ENCODE assay signal across 8 mouse cellular contexts in genomic region chrX:53642980-53643961, GRCm38 (mm10). TPM values are rescaled to one million over a fixed set of nuclear protein-coding genes. Genes with fewer than 3 reads are reported as not detected.
DNase-seq lines count a peak whose midpoint lies in the region; ATAC-seq and TF ChIP-seq lines count a peak whose summit lies in the region.
"Not testable (repeated sequence)": the region's sequence is repeated elsewhere in the genome, so short reads cannot be mapped to it uniquely, and the experiment has no call there.

Gene Rtl8a, minus strand, starts transcription at chrX:53643682.

- 9% methylated on average over 12 of the region's 50 CpGs for WGBS in heart, embryonic 13.5 days
- WGBS in kidney, postnatal 0 days: 33% methylated on average over 12 of the region's 50 CpGs
- WGBS in liver, adult 2 months: under 1% methylated on average over 12 of the region's 50 CpGs

- peak within 1 kb of the TSS; percentile 89 for H3K27ac ChIP-seq in brown adipose tissue, adult 24 weeks (replicated peaks; ENCODE audit: low read depth, low read length)
- H3K27ac ChIP-seq in heart, embryonic 13.5 days (replicated peaks): peak within 1 kb of the TSS; percentile 78
- 0 out of 2 replicates have a peak within 1 kb of the TSS, but pooled peaks have one; percentile 19 for H3K27ac ChIP-seq in kidney, postnatal 0 days
- not testable (repeated sequence) for H3K27ac ChIP-seq in liver, adult 2 months (replicated peaks; ENCODE audit: insufficient read depth, low read depth, low read length)

- peak; percentile 79 for ATAC-seq in heart, embryonic 13.5 days (ENCODE audit: extremely low read depth, insufficient number of reproducible peaks, low FRiP score, low TSS enrichment)
- peak; percentile 96 for ATAC-seq in kidney, postnatal 0 days (replicated peaks; ENCODE audit: low FRiP score, low read depth)
- ATAC-seq in monocyte, adult 5-6 weeks (replicated peaks; ENCODE audit: insufficient number of reproducible peaks, low FRiP score, low TSS enrichment, poor library complexity, severe bottlenecking): peak; percentile 90

- H3K9ac ChIP-seq in heart, embryonic 13.5 days: peak within 1 kb of the TSS; percentile 47; the same call in 1 of the 2 replicates
- not testable (repeated sequence) for H3K9ac ChIP-seq in kidney, postnatal 0 days (ENCODE audit: low read depth, low read length); liver, adult 2 months (ENCODE audit: low read depth, low read length)

- H3K36me3 ChIP-seq in heart, embryonic 13.5 days; kidney, postnatal 0 days (ENCODE audit: insufficient read depth, low read length); liver, adult 2 months (ENCODE audit: control insufficient read depth, insufficient read depth, low read length): not testable (repeated sequence)

- H3K27me3 ChIP-seq in heart, embryonic 13.5 days (replicated peaks); kidney, postnatal 0 days (ENCODE audit: insufficient read depth, low read length); liver, adult 2 months (ENCODE audit: control insufficient read depth, insufficient read depth, low read length): not testable (repeated sequence)

- not testable (repeated sequence) for TF ChIP-seq CTCF in kidney, postnatal 0 days (IDR thresholded peaks at IDR 0.05; ENCODE audit: low read depth); liver, adult 2 months (IDR thresholded peaks at IDR 0.05; ENCODE audit: low read depth, low read length)

- H3K79me2 ChIP-seq in liver, adult 2 months (ENCODE audit: control insufficient read depth, insufficient read depth, low read length): not testable (repeated sequence)

- not testable (repeated sequence) for H3K4me1 ChIP-seq in brown adipose tissue, adult 24 weeks (ENCODE audit: control insufficient read depth, insufficient read depth, insufficient read length, low read length); heart, embryonic 13.5 days; kidney, postnatal 0 days (replicated peaks; ENCODE audit: insufficient read depth, low read length); liver, adult 2 months (ENCODE audit: control insufficient read depth, insufficient read depth, low read length)

- DNase-seq in B cell, adult 2 months: peak; percentile 78 to 81
- DNase-seq in fibroblast of lung, adult 2 months (ENCODE audit: low read depth): peak; percentile 46
- peak; percentile 88 for DNase-seq in kidney, postnatal 0 days (ENCODE audit: low spot score)
- DNase-seq in liver, adult 2 months (ENCODE audit: extremely low read depth, low read depth, low spot score): peak; percentile 62
- peak; percentile 54 to 67 for DNase-seq in spleen, postnatal 36 days (ENCODE audit: low spot score in 2 of 2)

- not testable (repeated sequence) for H3K9me3 ChIP-seq in heart, embryonic 13.5 days; kidney, postnatal 0 days (replicated peaks; ENCODE audit: low read length)

- TF ChIP-seq POLR2A in liver, adult 2 months (IDR thresholded peaks at IDR 0.05; ENCODE audit: extremely low read depth, insufficient read depth, low read length): not testable (repeated sequence)

- peak within 1 kb of the TSS; percentile 59 for H3K4me2 ChIP-seq in heart, embryonic 13.5 days
- H3K4me2 ChIP-seq in kidney, postnatal 0 days (ENCODE audit: low read length): peak within 1 kb of the TSS; percentile 41; the same call in 1 of the 2 replicates

- H3K4me3 ChIP-seq in brown adipose tissue, adult 24 weeks (ENCODE audit: insufficient read depth, low read depth, low read length): peak within 1 kb of the TSS; percentile 41
- peak within 1 kb of the TSS; percentile 43 for H3K4me3 ChIP-seq in heart, embryonic 13.5 days
- peak within 1 kb of the TSS; percentile 20; the same call in 1 of the 2 replicates for H3K4me3 ChIP-seq in kidney, postnatal 0 days (replicated peaks; ENCODE audit: low read depth, low read length)
- peak within 1 kb of the TSS; percentile 54; the same call in 1 of the 2 replicates for H3K4me3 ChIP-seq in liver, adult 2 months (ENCODE audit: insufficient read depth, low read depth, low read length)

RNA-seq across cellular contexts. Expression of gene Rtl8a, which starts in this region (rescaled TPM):
- polyA plus RNA-seq in brown adipose tissue, adult 24 weeks (2012; ENCODE audit: insufficient read depth, insufficient read length, missing spikeins): 42.4 and 42.7 TPM in 2 replicates
- 94.3 and 99.2 TPM in 2 replicates for polyA plus RNA-seq in heart, embryonic 13.5 days (2015; fragmentation: Nextera tagmentation; extraction: Ambion mirVana)
- 97.1 and 100 TPM in 2 replicates for polyA plus RNA-seq in kidney, postnatal 0 days (2015; fragmentation: Nextera tagmentation; extraction: Ambion mirVana)
- 3.1 and 3.2 TPM in 2 replicates for total RNA-seq in liver, adult 2 months (2014; rRNA removed)
- polyA plus RNA-seq in liver, adult 2 months (2012; rRNA removed): 36.8 and 39.2 TPM in 2 replicates
- total RNA-seq in monocyte, adult 5-6 weeks (2017): 1.2 to 1.7 TPM (median 1.6 TPM) in 3 replicates
